Mouse (Mus musculus) cerebellum, adult 2 months (tissue): ENCODE measurements around the gene Gm29094.

Experiments used
- CTCF ChIP-seq: fragments of 200-500 bp; IDR thresholded peaks from 2 replicates; pipeline ENCODE4 v1.5.1; 2011; ENCODE audit warnings: low read depth, mild to moderate bottlenecking, control low read depth, low read length, moderate library complexity, borderline replicate concordance; ENCODE audit not compliant: insufficient read depth
- POLR2A ChIP-seq: fragments of 200-500 bp; IDR thresholded peaks from 2 replicates; pipeline ENCODE4 v1.6.1; 2011; ENCODE audit warnings: low read length, control low read depth, borderline replicate concordance; ENCODE audit not compliant: insufficient read depth

DNA sequence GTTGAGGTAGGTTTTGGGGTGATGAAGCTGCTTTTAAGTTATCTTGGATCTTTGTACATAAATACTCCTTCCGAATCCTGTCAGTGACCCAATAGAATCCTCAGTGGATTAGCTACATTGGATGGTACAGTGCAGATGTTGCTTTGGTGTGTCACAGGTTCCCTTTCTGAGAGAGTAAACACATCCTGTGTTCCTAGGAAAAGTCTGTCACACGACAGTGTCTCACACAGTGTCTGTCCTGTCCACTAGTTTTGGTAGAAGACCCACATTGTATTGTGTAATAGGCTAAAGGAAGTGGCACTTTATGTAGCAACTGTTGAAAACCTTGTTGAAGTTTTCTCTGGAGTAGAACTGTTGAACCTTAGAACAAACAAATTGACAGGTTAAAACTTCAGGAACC lies 54.2 kb downstream of the Gm29094 start:
- TF ChIP-seq CTCF: no peak
- TF ChIP-seq POLR2A: no peak
